Mouse (Mus musculus) stomach, embryonic 14.5 days (tissue): ENCODE data around the gene Ctnnal1. TPM values are rescaled to one million over a fixed set of nuclear protein-coding genes. Genes with fewer than 3 reads are reported as not detected.

ENCODE experiments used
- ATAC-seq: fragments of 200-750 bp; cut with Nextera tagmentation; 2 replicates; pipeline ENCODE4 v1.8.0; 2017; ENCODE audit warnings: low read depth, moderate TSS enrichment; ENCODE audit not compliant: insufficient number of reproducible peaks, insufficient read depth, low FRiP score
- H3K27ac ChIP-seq: fragments of 300-500 bp; sonication (generic); 2 replicates; pipeline ENCODE4 v1.5.1; 2014; ENCODE audit warnings: mild to moderate bottlenecking, low read length, moderate library complexity, mixed read lengths
- H3K27me3 ChIP-seq: fragments of 300-500 bp; sonication (generic); 2 replicates; pipeline ENCODE4 v1.6.1; 2014; ENCODE audit warnings: low read length, control low read depth, mixed read lengths; ENCODE audit not compliant: control insufficient read depth, insufficient read depth
- H3K36me3 ChIP-seq: fragments of 300-500 bp; sonication (generic); 2 replicates; pipeline ENCODE4 v1.6.1; 2014; ENCODE audit warnings: mild to moderate bottlenecking, control low read depth, low read length, moderate library complexity, mixed read lengths; ENCODE audit not compliant: control insufficient read depth, insufficient read depth
- H3K4me1 ChIP-seq: fragments of 300-500 bp; sonication (generic); 2 replicates; pipeline ENCODE4 v1.6.1; 2014; ENCODE audit warnings: low read length, control low read depth, mixed read lengths; ENCODE audit not compliant: control insufficient read depth, insufficient read depth
- H3K4me2 ChIP-seq: fragments of 300-500 bp; sonication (generic); replicated peaks from 2 replicates; pipeline ENCODE4 v1.6.1; 2014; ENCODE audit warnings: low read depth, low read length, control low read depth
- H3K4me3 ChIP-seq: fragments of 300-500 bp; sonication (generic); 2 replicates; pipeline ENCODE4 v1.5.1; 2014; ENCODE audit warnings: low read depth, low read length, control low read depth
- H3K9ac ChIP-seq: fragments of 300-500 bp; sonication (generic); replicated peaks from 2 replicates; pipeline ENCODE4 v1.6.1; 2014; ENCODE audit warnings: low read depth, mild to moderate bottlenecking, control low read depth, low read length, moderate library complexity, mixed read lengths
- H3K9me3 ChIP-seq: fragments of 300-500 bp; sonication (generic); 2 replicates; pipeline ENCODE4 v1.6.1; 2016; ENCODE audit warnings: low read depth, low read length, control low read depth; ENCODE audit not compliant: control insufficient read depth
- WGBS: fragments of 180-500 bp; shearing (Covaris S2); extraction: QIAGEN DNeasy Blood & Tissue Kit; methylation state at CpG from one replicate; pipeline ENCODE4 v1.1.7; 2014; 5-methylcytosine and 5-hydroxymethylcytosine counted together
- polyA plus RNA-seq: library from polyadenylated mRNA; unstranded; fragments of >200 nt; fragmentation: Nextera tagmentation; extraction: Ambion mirVana; gene quantifications from 2 replicates; pipeline ENCODE4 v1.2.1, GENCODE M21; 2014

Ctnnal1 gene
- polyA plus RNA-seq: 26.5 and 26.7 TPM in 2 replicates

GRCm38 (mm10) chr4:56865003-56865511, at the start of gene Ctnnal1:
Ctnnal1 (minus strand) TSS chr4:56865188.
- Histone ChIP-seq H3K9ac (peak within 1 kb of the TSS; percentile 74), H3K4me1 (no peaks in the 10 kb centered on the region; the same call in 1 of the 2 replicates), H3K9me3 (no peaks in the 10 kb centered on the region), H3K27ac (peak within 1 kb of the TSS; percentile 77), H3K27me3 (no peaks in the 10 kb centered on the region), H3K4me3 (peak within 1 kb of the TSS; percentile 77), H3K4me2 (peak within 1 kb of the TSS; percentile 93), H3K36me3 (no peaks in the 10 kb centered on the region)
- WGBS: under 1% methylated on average over 41 of the region's 45 CpGs
- ATAC-seq: peak; percentile 98

GRCm38 (mm10) chr4:56914761-56915160, 49.8 kb upstream of the Ctnnal1 start:
- Histone ChIP-seq H3K36me3 (peaks cover 52% of the 10 kb centered on the region), H3K4me2 (no peak overlapping the region), H3K4me1 (no peaks in the 10 kb centered on the region), H3K4me3 (no peak overlapping the region), H3K27ac (no peak overlapping the region), H3K9me3 (no peaks in the 10 kb centered on the region), H3K27me3 (no peaks in the 10 kb centered on the region), H3K9ac (no peak overlapping the region)
- 78% methylated on average over 1 of the region's 1 CpGs for WGBS
- no peak for ATAC-seq

- WGBS: 90% methylated on average over 6 of the region's 6 CpGs
Measured at GRCm38 (mm10) chr4:56914338-56914737, 49.4 kb upstream of the Ctnnal1 start.

DNA sequence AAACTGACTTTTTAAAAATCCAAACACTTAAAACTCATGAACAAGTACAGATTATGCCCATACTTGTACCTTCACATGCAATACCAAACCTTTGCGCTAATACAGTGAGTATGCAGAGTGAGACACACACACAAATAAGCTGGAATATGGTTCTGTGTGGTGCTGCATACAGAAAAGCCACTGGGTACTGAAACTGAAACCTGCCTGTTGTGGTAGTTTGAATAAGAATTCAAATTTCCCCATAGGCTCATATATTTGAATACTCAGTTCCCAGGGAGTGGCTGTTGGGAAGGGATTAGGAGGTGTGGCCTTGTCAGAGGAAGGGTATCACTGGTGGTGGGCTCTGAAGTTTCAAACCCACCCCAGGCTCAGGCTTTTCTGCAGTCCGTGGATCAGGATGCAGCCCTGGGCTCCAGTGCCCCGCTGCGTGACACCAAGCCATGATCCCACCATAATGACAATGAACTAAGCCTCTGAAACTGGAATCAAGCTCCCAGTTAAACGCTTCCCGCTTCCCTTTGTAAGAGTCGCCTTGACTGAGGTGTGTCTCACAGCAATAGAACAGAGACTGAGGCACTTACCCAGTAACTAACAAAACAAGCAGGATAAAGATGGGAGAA, 47.5 kb upstream of the Ctnnal1 start:
- H3K4me1 ChIP-seq: no peaks in the 10 kb centered on the region
- peaks cover 62% of the 10 kb centered on the region for H3K36me3 ChIP-seq
- no peak overlapping the region for H3K27ac ChIP-seq
- H3K9me3 ChIP-seq: no peaks in the 10 kb centered on the region
- 93% methylated on average over 7 of the region's 7 CpGs for WGBS
- H3K27me3 ChIP-seq: no peaks in the 10 kb centered on the region
- no peak for ATAC-seq
- H3K9ac ChIP-seq: no peak overlapping the region
- H3K4me2 ChIP-seq: no peak overlapping the region
- no peak overlapping the region for H3K4me3 ChIP-seq

More at GRCm38 (mm10) chr4:56914338-56914737, 49.4 kb upstream of the Ctnnal1 start:
- Histone ChIP-seq H3K4me1 (no peaks in the 10 kb centered on the region), H3K27ac (no peak overlapping the region), H3K36me3 (peaks cover 56% of the 10 kb centered on the region), H3K9me3 (no peaks in the 10 kb centered on the region), H3K4me2 (no peak overlapping the region), H3K27me3 (no peaks in the 10 kb centered on the region), H3K4me3 (no peak overlapping the region), H3K9ac (no peak overlapping the region)
- ATAC-seq: no peak

- Histone ChIP-seq H3K9me3 (no peaks in the 10 kb centered on the region), H3K4me2 (no peak overlapping the region), H3K4me3 (no peak overlapping the region), H3K27ac (no peak overlapping the region), H3K27me3 (no peaks in the 10 kb centered on the region), H3K9ac (no peak overlapping the region), H3K36me3 (peaks cover 53% of the 10 kb centered on the region), H3K4me1 (no peaks in the 10 kb centered on the region)
- 79% methylated on average over 3 of the region's 3 CpGs for WGBS
- ATAC-seq: no peak
Measured at GRCm38 (mm10) chr4:56909568-56909967, 44.6 kb upstream of the Ctnnal1 start.

DNA sequence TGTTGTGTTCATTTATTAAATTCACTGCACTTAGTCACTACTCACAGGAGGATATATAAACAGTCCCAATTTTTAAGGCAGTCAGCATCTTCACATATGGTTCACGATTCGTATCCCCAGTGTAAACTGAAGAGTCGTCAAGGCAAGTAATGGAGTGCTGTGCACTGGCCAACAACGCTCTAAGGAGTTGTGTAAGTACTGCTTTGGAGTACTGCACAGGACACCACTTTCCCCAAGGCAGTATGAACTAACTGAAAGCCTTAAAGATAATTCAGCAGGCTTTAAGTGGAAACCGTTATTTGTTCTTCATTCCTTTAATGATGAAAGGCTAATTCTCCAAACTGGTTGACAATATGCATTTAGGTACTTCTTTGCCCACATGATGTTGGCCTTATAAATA, 42.7 kb upstream of the Ctnnal1 start:
- peaks cover 54% of the 10 kb centered on the region for H3K36me3 ChIP-seq
- no peak for ATAC-seq
- no peaks in the 10 kb centered on the region for H3K4me1 ChIP-seq
- H3K4me3 ChIP-seq: no peak overlapping the region
- no peaks in the 10 kb centered on the region for H3K9me3 ChIP-seq
- H3K9ac ChIP-seq: no peak overlapping the region
- 88% methylated on average over 5 of the region's 5 CpGs for WGBS
- H3K27me3 ChIP-seq: no peaks in the 10 kb centered on the region
- H3K4me2 ChIP-seq: no peak overlapping the region
- no peak overlapping the region for H3K27ac ChIP-seq

- no peaks in the 10 kb centered on the region for H3K9me3 ChIP-seq
Measured at GRCm38 (mm10) chr4:56906926-56907325, 41.9 kb upstream of the Ctnnal1 start.

DNA sequence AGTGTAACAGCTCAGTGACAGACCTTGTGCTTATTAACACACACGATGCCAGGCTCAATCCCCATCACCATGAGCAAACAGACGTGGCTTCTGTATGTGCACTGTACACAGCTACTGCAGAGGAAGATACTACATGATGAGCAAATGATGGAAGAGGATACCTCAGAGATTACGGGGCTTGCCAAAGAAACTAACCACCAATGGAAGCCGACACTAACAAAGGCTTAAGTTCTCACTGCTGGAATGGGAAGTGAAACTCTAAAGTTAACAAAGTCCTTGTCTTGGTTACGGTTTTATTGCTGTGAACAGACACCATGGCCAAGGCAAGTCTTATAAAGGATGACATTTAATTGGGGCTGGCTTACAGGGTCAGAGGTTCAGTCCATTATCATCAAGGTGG, 40.5 kb upstream of the Ctnnal1 start:
- ATAC-seq: no peak
- Histone ChIP-seq H3K9me3 (no peaks in the 10 kb centered on the region), H3K4me3 (no peak overlapping the region), H3K36me3 (peaks cover 51% of the 10 kb centered on the region), H3K4me2 (no peak overlapping the region), H3K9ac (no peak overlapping the region), H3K27ac (no peak overlapping the region), H3K27me3 (no peaks in the 10 kb centered on the region), H3K4me1 (no peaks in the 10 kb centered on the region)
- 91% methylated on average over 5 of the region's 5 CpGs for WGBS

More at GRCm38 (mm10) chr4:56906926-56907325, 41.9 kb upstream of the Ctnnal1 start:
- H3K27me3 ChIP-seq: no peaks in the 10 kb centered on the region
- peaks cover 60% of the 10 kb centered on the region for H3K36me3 ChIP-seq
- no peaks in the 10 kb centered on the region for H3K4me1 ChIP-seq
- H3K4me2 ChIP-seq: no peak overlapping the region
- no peak overlapping the region for H3K27ac ChIP-seq
- 90% methylated on average over 3 of the region's 3 CpGs for WGBS
- no peak overlapping the region for H3K4me3 ChIP-seq
- no peak for ATAC-seq
- H3K9ac ChIP-seq: no peak overlapping the region

GRCm38 (mm10) chr4:56901671-56902070, 36.7 kb upstream of the Ctnnal1 start:
- peaks cover 38% of the 10 kb centered on the region for H3K36me3 ChIP-seq
- WGBS: 96% methylated on average over 2 of the region's 2 CpGs
- H3K9me3 ChIP-seq: no peaks in the 10 kb centered on the region
- no peaks in the 10 kb centered on the region for H3K4me1 ChIP-seq
- no peak overlapping the region for H3K9ac ChIP-seq
- H3K27ac ChIP-seq: no peak overlapping the region
- ATAC-seq: no peak
- H3K27me3 ChIP-seq: no peaks in the 10 kb centered on the region
- H3K4me2 ChIP-seq: no peak overlapping the region
- no peak overlapping the region for H3K4me3 ChIP-seq
